Comparison of ENCODE assay signal across 15 mouse cellular contexts in the genomic region with DNA sequence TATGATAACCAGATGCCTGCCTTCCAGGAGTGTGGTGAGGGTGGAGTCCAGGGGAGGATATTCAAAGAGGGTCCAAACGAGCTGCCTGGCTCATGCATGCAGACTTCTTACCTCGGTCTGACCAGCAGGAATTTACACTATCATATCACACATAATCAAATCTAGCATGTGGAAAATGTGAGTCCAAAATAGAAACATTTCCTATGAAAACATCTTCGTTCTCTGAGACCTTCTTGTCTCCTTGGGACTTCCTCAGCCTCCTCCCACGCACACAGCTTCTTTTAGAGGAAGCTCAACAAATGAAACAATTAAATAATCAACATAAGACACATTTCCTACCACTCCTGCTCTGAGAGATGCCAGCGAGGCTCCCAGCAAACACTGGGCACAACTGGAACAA. TPM values are rescaled to one million over a fixed set of nuclear protein-coding genes. Genes with fewer than 3 reads are reported as not detected.
DNase-seq lines count a peak whose midpoint lies in the region; ATAC-seq and TF ChIP-seq lines count a peak whose summit lies in the region.
"Had no signal": no experiment of that assay in that cellular context is flagged by ENCODE, and none has a peak within 500 bp of the region (broad histone marks: within the 10 kb centered on the region; RNA-seq: fewer than 3 reads in every experiment).

No protein-coding gene starts in this region.

- ATAC-seq in embryonic facial prominence, embryonic 14.5 days (ENCODE audit: low read depth): no peak
- ATAC-seq in lung, postnatal 0 days: peak; percentile 11; the same call in 1 of the 2 replicates
- ATAC-seq in cerebellum, adult (ENCODE audit: insufficient number of reproducible peaks, low FRiP score, low TSS enrichment): no peak
- ATAC-seq: forebrain, embryonic 13.5 days had no signal

- H3K4me3 ChIP-seq in embryonic facial prominence, embryonic 14.5 days (ENCODE audit: low read depth, low read length): no peak overlapping the region
- H3K4me3 ChIP-seq in embryonic facial prominence, embryonic 10.5 days: no peak overlapping the region
- no peak overlapping the region for H3K4me3 ChIP-seq in lung, postnatal 0 days (ENCODE audit: low read depth, low read length)
- H3K4me3 ChIP-seq: forebrain, embryonic 13.5 days had no signal

- WGBS in embryonic facial prominence, embryonic 14.5 days: 52% methylated on average over 5 of the region's 5 CpGs
- WGBS in embryonic facial prominence, embryonic 10.5 days: 76% methylated on average over 5 of the region's 5 CpGs
- 33% methylated on average over 5 of the region's 5 CpGs for WGBS in lung, postnatal 0 days

- no peaks in the 10 kb centered on the region for H3K4me1 ChIP-seq in embryonic facial prominence, embryonic 14.5 days (ENCODE audit: control insufficient read depth, insufficient read depth, low read length)
- no peaks in the 10 kb centered on the region for H3K4me1 ChIP-seq in embryonic facial prominence, embryonic 10.5 days
- peaks cover 11% of the 10 kb centered on the region; the same call in 1 of the 2 replicates for H3K4me1 ChIP-seq in lung, postnatal 0 days (ENCODE audit: insufficient read depth, low read depth, low read length)
- H3K4me1 ChIP-seq: forebrain, embryonic 13.5 days had no signal

- TF ChIP-seq CTCF in lung, postnatal 0 days (IDR thresholded peaks at IDR 0.05): no peak

- H3K36me3 ChIP-seq in embryonic facial prominence, embryonic 14.5 days (ENCODE audit: control insufficient read depth, insufficient read depth, low read length): peaks cover 10% of the 10 kb centered on the region; the same call in 1 of the 2 replicates
- peaks cover 10% of the 10 kb centered on the region for H3K36me3 ChIP-seq in embryonic facial prominence, embryonic 10.5 days (replicated peaks)
- H3K36me3 ChIP-seq in lung, postnatal 0 days (ENCODE audit: insufficient read depth, low read length): no peaks in the 10 kb centered on the region

- no peaks in the 10 kb centered on the region for H3K9me3 ChIP-seq in embryonic facial prominence, embryonic 14.5 days (ENCODE audit: control insufficient read depth, low read length)
- no peaks in the 10 kb centered on the region for H3K9me3 ChIP-seq in embryonic facial prominence, embryonic 10.5 days
- H3K9me3 ChIP-seq in lung, postnatal 0 days (ENCODE audit: low read length): no peaks in the 10 kb centered on the region
- H3K9me3 ChIP-seq: forebrain, embryonic 13.5 days had no signal

- no peaks in the 10 kb centered on the region for H3K27me3 ChIP-seq in embryonic facial prominence, embryonic 14.5 days (replicated peaks; ENCODE audit: control insufficient read depth, insufficient read depth, low read length)
- no peaks in the 10 kb centered on the region for H3K27me3 ChIP-seq in embryonic facial prominence, embryonic 10.5 days (replicated peaks; ENCODE audit: low read depth, poor library complexity, severe bottlenecking)
- no peaks in the 10 kb centered on the region for H3K27me3 ChIP-seq in lung, postnatal 0 days (replicated peaks; ENCODE audit: insufficient read depth, low read length)
- H3K27me3 ChIP-seq: forebrain, embryonic 13.5 days had no signal

- DNase-seq in embryonic facial prominence, embryonic 14.5 days (ENCODE audit: low spot score): peak; percentile 18
- DNase-seq in embryonic facial prominence, embryonic 10.5 days (ENCODE audit: low spot score): no peak
- DNase-seq in lung, postnatal 0 days (ENCODE audit: low spot score): peak; percentile 37
- no peak for DNase-seq in lung, postnatal 4 days
- DNase-seq in heart, postnatal 4 days: peak; percentile 27
- peak; percentile 29 for DNase-seq in skeletal muscle tissue, adult 2 months (ENCODE audit: low read depth, low spot score)
- no peak for DNase-seq in right cerebral cortex, postnatal 36 days (ENCODE audit: low spot score in 2 of 2)
- DNase-seq: retina, postnatal 1 day had no signal

- no peak overlapping the region for H3K27ac ChIP-seq in embryonic facial prominence, embryonic 14.5 days (replicated peaks; ENCODE audit: low read depth, low read length)
- no peak overlapping the region for H3K27ac ChIP-seq in embryonic facial prominence, embryonic 10.5 days (replicated peaks)
- H3K27ac ChIP-seq in lung, postnatal 0 days (ENCODE audit: low read length): no peak overlapping the region
- H3K27ac ChIP-seq: forebrain, embryonic 13.5 days had no signal

- H3K9ac ChIP-seq in embryonic facial prominence, embryonic 14.5 days (ENCODE audit: low read depth, low read length): no peak overlapping the region
- no peak overlapping the region for H3K9ac ChIP-seq in lung, postnatal 0 days (replicated peaks; ENCODE audit: low read depth)
- H3K9ac ChIP-seq: forebrain, embryonic 13.5 days had no signal

- no peak overlapping the region for H3K4me2 ChIP-seq in embryonic facial prominence, embryonic 14.5 days (ENCODE audit: low read depth, low read length)
- no peak overlapping the region for H3K4me2 ChIP-seq in lung, postnatal 0 days (replicated peaks; ENCODE audit: low read depth, low read length)
- H3K4me2 ChIP-seq: forebrain, embryonic 13.5 days had no signal

- TF ChIP-seq EP300 in lung, postnatal 0 days (IDR thresholded peaks at IDR 0.05): peak; percentile 44; the same call in 1 of the 2 replicates

RNA-seq across cellular contexts. Expression of gene Gm17622, which starts 21.4 kb away (rescaled TPM):
- polyA plus RNA-seq in embryonic facial prominence, embryonic 14.5 days (2014; fragmentation: Nextera tagmentation; extraction: Ambion mirVana): not detected in 2 replicates
- polyA plus RNA-seq in embryonic facial prominence, embryonic 10.5 days (2016; fragmentation: Nextera tagmentation; extraction: Ambion mirVana): not detected in 2 replicates
- polyA plus RNA-seq in lung, postnatal 0 days (2015; fragmentation: Nextera tagmentation; extraction: Ambion mirVana): not detected in 2 replicates
- not detected for total RNA-seq in heart, postnatal 4 days (2021)
- total RNA-seq: adrenal gland, postnatal 4 days; granulocyte monocyte progenitor cell, adult 5-6 weeks; left cerebral cortex, postnatal 25 days had no signal
- polyA plus RNA-seq: forebrain, embryonic 13.5 days; lung, embryonic 16.5 days; stomach, embryonic 14.5 days had no signal

RNA-seq across cellular contexts. Expression of gene Polk, which starts 30.5 kb away (rescaled TPM):
- 10.1 and 10.7 TPM in 2 replicates for polyA plus RNA-seq in embryonic facial prominence, embryonic 14.5 days (2014; fragmentation: Nextera tagmentation; extraction: Ambion mirVana)
- polyA plus RNA-seq in embryonic facial prominence, embryonic 10.5 days (2016; fragmentation: Nextera tagmentation; extraction: Ambion mirVana): 9.5 and 9.9 TPM in 2 replicates
- 4.6 and 5.0 TPM in 2 replicates for polyA plus RNA-seq in lung, postnatal 0 days (2015; fragmentation: Nextera tagmentation; extraction: Ambion mirVana)
- total RNA-seq in heart, postnatal 4 days (2021): 1 to 10 TPM; 5.5 to 7.8 TPM

RNA-seq across cellular contexts. Expression of gene Col4a3bp, which starts 30.5 kb away (rescaled TPM):
- polyA plus RNA-seq in embryonic facial prominence, embryonic 14.5 days (2014; fragmentation: Nextera tagmentation; extraction: Ambion mirVana): 10.2 and 10.8 TPM in 2 replicates
- polyA plus RNA-seq in embryonic facial prominence, embryonic 10.5 days (2016; fragmentation: Nextera tagmentation; extraction: Ambion mirVana): 6.8 and 7.3 TPM in 2 replicates
- 10.0 and 12.9 TPM in 2 replicates for polyA plus RNA-seq in lung, postnatal 0 days (2015; fragmentation: Nextera tagmentation; extraction: Ambion mirVana)
- 10 to 100 TPM; 36.8 to 37.7 TPM for total RNA-seq in heart, postnatal 4 days (2021)

RNA-seq across cellular contexts. Expression of gene Ankdd1b, which starts 40.9 kb away (rescaled TPM):
- 0.15 and 0.20 TPM in 2 replicates for polyA plus RNA-seq in embryonic facial prominence, embryonic 14.5 days (2014; fragmentation: Nextera tagmentation; extraction: Ambion mirVana)
- 0.11 and 0.31 TPM in 2 replicates for polyA plus RNA-seq in embryonic facial prominence, embryonic 10.5 days (2016; fragmentation: Nextera tagmentation; extraction: Ambion mirVana)
- polyA plus RNA-seq in lung, postnatal 0 days (2015; fragmentation: Nextera tagmentation; extraction: Ambion mirVana): 0.19 and 0.24 TPM in 2 replicates
- total RNA-seq in heart, postnatal 4 days (2021): under 1 TPM; 0.62 to 0.83 TPM
- total RNA-seq: granulocyte monocyte progenitor cell, adult 5-6 weeks had no signal
- polyA plus RNA-seq: forebrain, embryonic 13.5 days had no signal

Comparison
In these comparisons a context has a peak if more than half of its experiments do, and no peak if none do; other contexts are left out.
1. DNase-seq: peak in embryonic facial prominence, embryonic 14.5 days (single experiment), lung, postnatal 0 days (single experiment), heart, postnatal 4 days (single experiment) and skeletal muscle tissue, adult 2 months (single experiment); none in embryonic facial prominence, embryonic 10.5 days (single experiment), lung, postnatal 4 days (0 of 2) and right cerebral cortex, postnatal 36 days (0 of 2).